Mouse (Mus musculus): ENCODE results near the gene Rdm1.

GRCm38 (mm10) chr11:101604116-101604515, 22.9 kb upstream of the Rdm1 start:
- TF ChIP-seq CTCF (IDR thresholded peaks at IDR 0.05; ENCODE audit: low read depth, low read length) (no peak), POLR2A (IDR thresholded peaks at IDR 0.05; ENCODE audit: borderline replicate concordance, low read depth, low read length) (no peak)

All from bone marrow macrophage, adult 2 months (primary cell).